Mouse (Mus musculus): Measurements from ENCODE around the gene Map10. TPM values are rescaled to one million over a fixed set of nuclear protein-coding genes. Genes with fewer than 3 reads are reported as not detected.

The Map10 gene
- total and polyA plus RNA-seq, 2 experiments from 2014 or later = 4.1 to 5.5 TPM

GRCm38 (mm10) chr8:125716613-125717012 lies 47.0 kb downstream of the Map10 start:
- Histone ChIP-seq H3K4me2 (ENCODE audit: low read depth, low read length) (no peak overlapping the region), H3K9ac (replicated peaks; ENCODE audit: low read depth, low read length) (no peak overlapping the region), H3K9me3 (replicated peaks; ENCODE audit: control insufficient read depth, low read length) (no peaks in the 10 kb centered on the region), H3K4me3 (ENCODE audit: low read depth, low read length) (no peak overlapping the region), H3K27me3 (ENCODE audit: control insufficient read depth, insufficient read depth, low read length) (no peaks in the 10 kb centered on the region), H3K36me3 (replicated peaks; ENCODE audit: control insufficient read depth, insufficient read depth, low read length) (no peaks in the 10 kb centered on the region), H3K27ac (ENCODE audit: low read depth) (no peak overlapping the region), H3K4me1 (ENCODE audit: control insufficient read depth, insufficient read depth) (no peaks in the 10 kb centered on the region)
- ATAC-seq (ENCODE audit: insufficient read depth, low read depth) (no peak), DNase-seq (ENCODE audit: low spot score) (no peak)
- WGBS = 43% methylated on average over 7 of the region's 7 CpGs
- no peak for TF ChIP-seq EP300 (IDR thresholded peaks at IDR 0.05; ENCODE audit: low read depth)
- TF ChIP-seq CTCF (IDR thresholded peaks at IDR 0.05; ENCODE audit: low read depth) = no peak

- DNase-seq (ENCODE audit: low spot score) (no peak), ATAC-seq (ENCODE audit: insufficient read depth, low read depth) (no peak)
- WGBS = 69% methylated on average over 4 of the region's 4 CpGs
- Histone ChIP-seq H3K27ac (ENCODE audit: low read depth) (no peak overlapping the region), H3K9ac (replicated peaks; ENCODE audit: low read depth, low read length) (no peak overlapping the region), H3K27me3 (ENCODE audit: control insufficient read depth, insufficient read depth, low read length) (no peaks in the 10 kb centered on the region), H3K4me2 (ENCODE audit: low read depth, low read length) (no peak overlapping the region), H3K36me3 (replicated peaks; ENCODE audit: control insufficient read depth, insufficient read depth, low read length) (no peaks in the 10 kb centered on the region), H3K4me1 (ENCODE audit: control insufficient read depth, insufficient read depth) (no peaks in the 10 kb centered on the region), H3K4me3 (ENCODE audit: low read depth, low read length) (no peak overlapping the region), H3K9me3 (replicated peaks; ENCODE audit: control insufficient read depth, low read length) (no peaks in the 10 kb centered on the region)
- TF ChIP-seq CTCF (IDR thresholded peaks at IDR 0.05; ENCODE audit: low read depth) (peak; percentile 47), EP300 (IDR thresholded peaks at IDR 0.05; ENCODE audit: low read depth) (no peak)
Observed at GRCm38 (mm10) chr8:125718914-125719313, 49.3 kb downstream of the Map10 start.

GRCm38 (mm10) chr8:125722675-125723074 lies 53.1 kb downstream of the Map10 start:
- WGBS = 81% methylated on average over 7 of the region's 7 CpGs
- Histone ChIP-seq H3K4me2 (ENCODE audit: low read depth, low read length) (no peak overlapping the region), H3K27me3 (ENCODE audit: control insufficient read depth, insufficient read depth, low read length) (no peaks in the 10 kb centered on the region), H3K9me3 (replicated peaks; ENCODE audit: control insufficient read depth, low read length) (no peaks in the 10 kb centered on the region), H3K36me3 (replicated peaks; ENCODE audit: control insufficient read depth, insufficient read depth, low read length) (no peaks in the 10 kb centered on the region), H3K4me3 (ENCODE audit: low read depth, low read length) (no peak overlapping the region), H3K9ac (replicated peaks; ENCODE audit: low read depth, low read length) (no peak overlapping the region), H3K4me1 (ENCODE audit: control insufficient read depth, insufficient read depth) (no peaks in the 10 kb centered on the region), H3K27ac (ENCODE audit: low read depth) (no peak overlapping the region)
- TF ChIP-seq CTCF (IDR thresholded peaks at IDR 0.05; ENCODE audit: low read depth) = no peak
- TF ChIP-seq EP300 (IDR thresholded peaks at IDR 0.05; ENCODE audit: low read depth) = no peak
- ATAC-seq (ENCODE audit: insufficient read depth, low read depth) = no peak
- DNase-seq (ENCODE audit: low spot score) = no peak

Other genes with a start within 250 kb of the Map10 start
- gene Sipa1l2, start 100.0 kb upstream of the Map10 start, total RNA-seq (2014; rRNA removed; ENCODE audit: low replicate concordance) = 65.8 and 66.1 TPM in 2 replicates
- 12.3 and 13.6 TPM in 2 replicates for gene Sipa1l2, start 100.0 kb upstream of the Map10 start, polyA plus RNA-seq (2015; fragmentation: Nextera tagmentation; extraction: Ambion mirVana)
- gene Ntpcr, start 60.1 kb downstream of the Map10 start, total RNA-seq (2014; rRNA removed; ENCODE audit: low replicate concordance) = 30.6 and 35.1 TPM in 2 replicates
- gene Ntpcr, start 60.1 kb downstream of the Map10 start, polyA plus RNA-seq (2015; fragmentation: Nextera tagmentation; extraction: Ambion mirVana) = 34.7 and 39.3 TPM in 2 replicates
- 0.04 and 0.12 TPM in 2 replicates for gene Pcnx2, start 228.5 kb downstream of the Map10 start, total RNA-seq (2014; rRNA removed; ENCODE audit: low replicate concordance)
- 0.16 and 0.22 TPM in 2 replicates for gene Pcnx2, start 228.5 kb downstream of the Map10 start, polyA plus RNA-seq (2015; fragmentation: Nextera tagmentation; extraction: Ambion mirVana)
- gene Map3k21, start 240.6 kb downstream of the Map10 start, total RNA-seq (2014; rRNA removed; ENCODE audit: low replicate concordance) = 0.34 and 1.2 TPM in 2 replicates
- 0.07 and 0.14 TPM in 2 replicates for gene Map3k21, start 240.6 kb downstream of the Map10 start, polyA plus RNA-seq (2015; fragmentation: Nextera tagmentation; extraction: Ambion mirVana)